Comparison of ENCODE assay signal across 20 mouse cellular contexts in genomic region chr15:83111874-83112273, GRCm38 (mm10). TPM values are rescaled to one million over a fixed set of nuclear protein-coding genes. Genes with fewer than 3 reads are reported as not detected.
DNase-seq lines count a peak whose midpoint lies in the region; ATAC-seq and TF ChIP-seq lines count a peak whose summit lies in the region.
"Had no signal": no experiment of that assay in that cellular context is flagged by ENCODE, and none has a peak within 500 bp of the region (broad histone marks: within the 10 kb centered on the region; RNA-seq: fewer than 3 reads in every experiment).

No protein-coding gene starts in this region.

- peaks cover 45% of the 10 kb centered on the region for H3K36me3 ChIP-seq in heart, embryonic 13.5 days
- 0 out of 2 replicates have a peak, but pooled peaks cover 5% of the 10 kb centered on the region for H3K36me3 ChIP-seq in hindbrain, postnatal 0 days (ENCODE audit: insufficient read depth, low read length)
- peaks cover under 1% of the 10 kb centered on the region for H3K36me3 ChIP-seq in hindbrain, embryonic 16.5 days (ENCODE audit: control insufficient read depth, insufficient read depth, low read length)

- no peaks in the 10 kb centered on the region for H3K9me3 ChIP-seq in heart, embryonic 13.5 days
- no peaks in the 10 kb centered on the region for H3K9me3 ChIP-seq in hindbrain, postnatal 0 days (ENCODE audit: low read length)
- no peaks in the 10 kb centered on the region for H3K9me3 ChIP-seq in hindbrain, embryonic 16.5 days (ENCODE audit: control insufficient read depth, low read length)
- H3K9me3 ChIP-seq: embryonic facial prominence, embryonic 10.5 days; embryonic facial prominence, embryonic 12.5 days; forebrain, embryonic 13.5 days; forebrain, embryonic 15.5 days had no signal

- intact Hi-C loops in left cerebral cortex, adult 2 months (cut with DNase I), result loop anchor here (2.0 kb wide), 1 partner anchor 307 kb away; no protein-coding TSS in a partner anchor

- H3K4me1 ChIP-seq in heart, embryonic 13.5 days, result peaks cover 20% of the 10 kb centered on the region
- H3K4me1 ChIP-seq in hindbrain, postnatal 0 days (ENCODE audit: insufficient read depth, low read length), result 0 out of 2 replicates have a peak, but pooled peaks cover 5% of the 10 kb centered on the region
- H3K4me1 ChIP-seq in hindbrain, embryonic 16.5 days (ENCODE audit: control insufficient read depth, insufficient read depth, low read depth, low read length), result peaks cover 10% of the 10 kb centered on the region

- WGBS in heart, embryonic 13.5 days, result 74% methylated on average over 7 of the region's 7 CpGs
- 82% methylated on average over 7 of the region's 7 CpGs for WGBS in hindbrain, postnatal 0 days
- 89% methylated on average over 7 of the region's 7 CpGs for WGBS in hindbrain, embryonic 16.5 days

- no peaks in the 10 kb centered on the region for H3K27me3 ChIP-seq in heart, embryonic 13.5 days (replicated peaks)
- no peaks in the 10 kb centered on the region for H3K27me3 ChIP-seq in hindbrain, postnatal 0 days (ENCODE audit: insufficient read depth, low read length)
- H3K27me3 ChIP-seq in hindbrain, embryonic 16.5 days (replicated peaks; ENCODE audit: control insufficient read depth, insufficient read depth, low read length), result no peaks in the 10 kb centered on the region
- H3K27me3 ChIP-seq: CH12.LX; embryonic facial prominence, embryonic 12.5 days; forebrain, embryonic 13.5 days; forebrain, embryonic 15.5 days; Patski had no signal

- H3K27ac ChIP-seq in heart, embryonic 13.5 days (replicated peaks), result no peak overlapping the region
- H3K27ac ChIP-seq in hindbrain, postnatal 0 days, result no peak overlapping the region
- no peak overlapping the region for H3K27ac ChIP-seq in hindbrain, embryonic 16.5 days (ENCODE audit: low read depth, low read length)
- no peak overlapping the region for H3K27ac ChIP-seq in left cerebral cortex, adult 2 months
- H3K27ac ChIP-seq: embryonic facial prominence, embryonic 10.5 days; embryonic facial prominence, embryonic 12.5 days; forebrain, embryonic 13.5 days; forebrain, embryonic 15.5 days had no signal

- no peak for TF ChIP-seq CTCF in hindbrain, postnatal 0 days (IDR thresholded peaks at IDR 0.05; ENCODE audit: low read depth)
- TF ChIP-seq CTCF in left cerebral cortex, adult 2 months (IDR thresholded peaks at IDR 0.05), result no peak

- H3K4me2 ChIP-seq in heart, embryonic 13.5 days, result no peak overlapping the region
- H3K4me2 ChIP-seq in hindbrain, postnatal 0 days (ENCODE audit: low read depth, low read length), result no peak overlapping the region
- H3K4me2 ChIP-seq in hindbrain, embryonic 16.5 days (ENCODE audit: low read length), result no peak overlapping the region
- H3K4me2 ChIP-seq: embryonic facial prominence, embryonic 12.5 days; forebrain, embryonic 13.5 days; forebrain, embryonic 15.5 days had no signal

- H3K9ac ChIP-seq in heart, embryonic 13.5 days, result 0 out of 2 replicates have a peak overlapping the region, but pooled peaks have one; percentile 5
- H3K9ac ChIP-seq in hindbrain, postnatal 0 days (replicated peaks; ENCODE audit: low read length), result no peak overlapping the region
- H3K9ac ChIP-seq in hindbrain, embryonic 16.5 days (ENCODE audit: low read depth, low read length), result no peak overlapping the region; the same call in 1 of the 2 replicates
- H3K9ac ChIP-seq: forebrain, embryonic 13.5 days; forebrain, embryonic 15.5 days; forebrain, postnatal 0 days had no signal

- ATAC-seq in heart, embryonic 13.5 days (ENCODE audit: extremely low read depth, insufficient number of reproducible peaks, low FRiP score, low TSS enrichment), result no peak
- no peak for ATAC-seq in hindbrain, postnatal 0 days
- ATAC-seq in hindbrain, embryonic 16.5 days, result no peak
- ATAC-seq: activated CD4-positive, CD25-positive, alpha-beta regulatory T cell, adult 4 months; CD4-positive, CD25-positive, alpha-beta regulatory T cell, adult 4 months; forebrain, embryonic 13.5 days; forebrain, embryonic 15.5 days; forebrain, postnatal 0 days; Patski had no signal

- no peak overlapping the region for H3K4me3 ChIP-seq in heart, embryonic 13.5 days
- H3K4me3 ChIP-seq in hindbrain, postnatal 0 days (ENCODE audit: low read length), result no peak overlapping the region
- H3K4me3 ChIP-seq in hindbrain, embryonic 16.5 days (ENCODE audit: low read length), result no peak overlapping the region
- no peak overlapping the region for H3K4me3 ChIP-seq in left cerebral cortex, adult 2 months
- H3K4me3 ChIP-seq: embryonic facial prominence, embryonic 10.5 days; embryonic facial prominence, embryonic 12.5 days; forebrain, embryonic 13.5 days; forebrain, embryonic 15.5 days had no signal

- no peak for DNase-seq in heart, adult 9 months (ENCODE audit: low spot score in 2 of 2)
- peak; percentile 35 for DNase-seq in hindbrain, postnatal 0 days (ENCODE audit: low spot score)
- DNase-seq in left cerebral cortex, adult 2 months (ENCODE audit: extremely low spot score in 1 of 2, low spot score in 2 of 2), result no peak
- DNase-seq: adrenal gland, adult 8-10 months; B cell, adult 2 months; cerebellum, adult 11-12 months; cerebellum, adult 2 months; cerebellum, adult 9-10 months; cerebellum, postnatal 25 days; forebrain, postnatal 0 days had no signal

RNA-seq across cellular contexts. Expression of gene Rrp7a, which starts 10.7 kb away (rescaled TPM):
- 41.1 and 45.9 TPM in 2 replicates for polyA plus RNA-seq in heart, embryonic 13.5 days (2015; fragmentation: Nextera tagmentation; extraction: Ambion mirVana)
- total RNA-seq in hindbrain, postnatal 0 days (2014; rRNA removed), result 157 and 207 TPM in 2 replicates
- polyA plus RNA-seq in hindbrain, postnatal 0 days (2015; fragmentation: Nextera tagmentation; extraction: Ambion mirVana), result 69.4 and 74.4 TPM in 2 replicates
- 78.2 and 93.9 TPM in 2 replicates for polyA plus RNA-seq in hindbrain, embryonic 16.5 days (2015; fragmentation: Nextera tagmentation; extraction: Ambion mirVana)
- total RNA-seq in left cerebral cortex, adult 2 months (2021), result 100 to 1,000 TPM; 147 to 159 TPM

RNA-seq across cellular contexts. Expression of gene Serhl, which starts 22.6 kb away (rescaled TPM):
- 61.0 and 62.8 TPM in 2 replicates for polyA plus RNA-seq in heart, embryonic 13.5 days (2015; fragmentation: Nextera tagmentation; extraction: Ambion mirVana)
- total RNA-seq in hindbrain, postnatal 0 days (2014; rRNA removed), result 12.6 and 12.9 TPM in 2 replicates
- 37.4 and 38.5 TPM in 2 replicates for polyA plus RNA-seq in hindbrain, postnatal 0 days (2015; fragmentation: Nextera tagmentation; extraction: Ambion mirVana)
- 34.2 and 36.4 TPM in 2 replicates for polyA plus RNA-seq in hindbrain, embryonic 16.5 days (2015; fragmentation: Nextera tagmentation; extraction: Ambion mirVana)
- total RNA-seq in left cerebral cortex, adult 2 months (2021), result 10 to 100 TPM in 1 of 2 experiments, 1 to 10 TPM in 1; 9.0 to 10.2 TPM

RNA-seq across cellular contexts. Expression of gene Poldip3, which starts 37.3 kb away (rescaled TPM):
- polyA plus RNA-seq in heart, embryonic 13.5 days (2015; fragmentation: Nextera tagmentation; extraction: Ambion mirVana), result 73.9 and 74.2 TPM in 2 replicates
- total RNA-seq in hindbrain, postnatal 0 days (2014; rRNA removed), result 97.5 and 115 TPM in 2 replicates
- 96.9 and 103 TPM in 2 replicates for polyA plus RNA-seq in hindbrain, postnatal 0 days (2015; fragmentation: Nextera tagmentation; extraction: Ambion mirVana)
- 122 and 134 TPM in 2 replicates for polyA plus RNA-seq in hindbrain, embryonic 16.5 days (2015; fragmentation: Nextera tagmentation; extraction: Ambion mirVana)
- total RNA-seq in left cerebral cortex, adult 2 months (2021), result 10 to 100 TPM; 86.5 to 95.1 TPM
